Mouse (Mus musculus) cerebellum, adult 9-10 months (tissue): Measurements from ENCODE around the gene Bmp2k.
A peak's percentile ranks its signal among the peaks of the same experiment; 100 is the strongest.

ENCODE experiments used
- DNase-seq: peaks from one replicate; pipeline ENCODE4 v3.0.0; 2022

Gene Bmp2k

GRCm38 (mm10) chr5:96997310-96997801 lies at the start of gene Bmp2k:
Gene Bmp2k, plus strand, starts transcription at chr5:96997689.
- peak; percentile 82 for DNase-seq

DNA sequence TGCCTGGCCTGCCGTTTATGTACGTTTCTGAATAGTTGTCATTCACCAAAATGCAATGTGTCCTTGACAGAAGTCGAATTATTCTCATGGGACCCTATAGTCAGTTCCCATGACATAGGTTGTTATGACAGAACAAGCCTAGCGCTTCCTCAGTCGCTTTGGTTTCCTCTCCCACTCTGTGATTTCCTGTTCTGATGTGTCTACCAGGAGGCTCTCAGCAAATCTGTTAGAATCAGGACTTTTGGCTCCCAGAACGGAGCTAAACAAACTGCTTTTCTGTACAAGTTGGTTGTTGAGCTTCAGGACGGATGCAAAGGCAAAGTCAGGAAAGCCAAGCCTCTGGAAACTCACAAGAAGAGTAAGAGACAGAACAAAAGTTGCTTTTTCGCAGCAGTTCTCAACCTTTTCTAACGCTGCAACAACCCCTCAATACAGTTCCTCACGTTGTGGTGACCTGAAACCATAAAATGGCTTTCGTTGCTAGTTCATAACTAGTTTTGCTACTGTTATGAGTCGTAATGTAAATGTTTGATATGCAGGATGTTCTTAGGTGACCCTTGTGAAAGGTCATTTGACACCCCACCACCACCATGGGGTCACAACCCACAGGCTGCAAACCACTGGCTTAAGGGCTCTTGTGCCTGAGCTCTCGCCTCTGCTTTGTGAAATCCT lies 48.5 kb upstream of the Bmp2k start:
- DNase-seq: no peak

DNA sequence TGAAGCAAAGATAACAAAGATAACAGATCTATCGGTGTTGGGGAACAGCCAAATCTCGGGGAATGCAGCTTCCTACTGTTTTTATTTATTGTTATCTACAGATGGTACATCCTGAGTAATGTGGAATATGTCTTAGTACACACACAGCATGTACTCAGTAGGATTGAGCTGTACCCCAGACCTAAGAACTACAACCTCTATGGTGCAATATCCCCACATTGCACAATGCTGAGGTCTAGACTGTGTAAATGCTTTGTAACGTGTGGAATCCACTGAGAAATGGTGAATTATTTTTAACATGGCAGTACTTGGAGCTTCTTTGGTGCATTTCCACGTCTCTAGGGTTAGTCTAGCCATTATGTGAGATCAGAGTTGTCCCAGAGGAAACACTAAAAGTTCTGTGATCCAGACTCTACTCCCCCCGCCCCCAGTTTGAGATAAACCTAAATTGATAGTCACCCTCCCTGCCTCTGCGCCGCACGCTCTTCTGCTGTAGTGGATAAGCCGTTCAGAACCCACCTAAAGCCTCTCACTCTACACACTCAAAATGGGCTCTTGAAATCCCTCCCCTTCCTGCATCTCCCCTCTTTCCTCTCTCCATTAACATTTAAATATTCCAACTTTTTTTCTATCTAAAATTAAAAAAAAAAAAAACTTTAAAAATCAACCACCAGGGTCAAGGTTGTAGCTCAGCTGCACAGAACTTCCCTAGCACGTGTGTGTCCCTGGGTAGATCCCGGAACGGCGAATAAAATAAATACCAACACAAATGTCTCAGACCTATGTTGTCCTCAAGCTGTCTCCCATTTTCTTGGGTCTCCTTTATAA lies 47.4 kb upstream of the Bmp2k start:
- no peak for DNase-seq

DNA sequence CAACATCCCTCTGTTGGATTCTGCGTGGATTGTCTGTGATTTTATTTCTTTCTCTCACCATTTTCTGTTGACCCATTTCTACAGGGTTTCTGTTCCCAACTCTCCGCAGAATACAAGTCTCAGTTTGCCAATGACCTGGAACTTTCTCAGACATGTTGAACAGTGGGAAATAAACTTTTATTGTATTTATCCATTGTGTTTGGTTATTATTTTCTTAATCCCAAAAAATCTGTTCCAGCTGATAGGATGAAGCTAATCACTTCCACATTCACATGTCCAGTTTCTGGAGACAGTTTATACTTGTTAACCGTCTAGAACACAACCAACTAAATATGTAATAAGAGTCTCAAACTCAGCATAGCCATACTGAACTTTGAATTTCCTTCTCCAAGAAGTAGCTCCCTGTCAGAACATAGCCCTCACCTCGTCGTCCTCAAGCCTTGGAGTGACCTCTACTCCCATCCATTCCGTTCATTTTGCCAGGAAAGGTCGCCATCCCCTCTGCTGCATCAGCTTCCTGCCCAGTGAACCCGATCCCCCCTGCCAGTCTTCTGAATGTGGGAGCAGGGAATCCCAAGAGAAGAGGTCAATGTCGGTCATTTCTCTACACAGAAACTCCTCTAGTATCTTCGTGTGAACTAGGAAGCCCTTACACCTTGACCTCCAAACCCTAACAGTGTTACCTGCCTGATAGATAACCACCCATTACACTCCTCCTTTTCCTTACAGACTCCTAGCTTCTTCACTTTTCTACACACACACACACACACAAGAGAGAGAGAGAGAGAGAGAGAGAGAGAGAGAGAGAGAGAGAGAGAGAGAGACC lies 46.6 kb upstream of the Bmp2k start:
- no peak for DNase-seq

GRCm38 (mm10) chr5:96951493-96952105 lies 45.9 kb upstream of the Bmp2k start:
- no peak for DNase-seq

- no peak for DNase-seq
These were observed 43.4 kb upstream of the Bmp2k start for GRCm38 (mm10) chr5:96954040-96954439.

DNA sequence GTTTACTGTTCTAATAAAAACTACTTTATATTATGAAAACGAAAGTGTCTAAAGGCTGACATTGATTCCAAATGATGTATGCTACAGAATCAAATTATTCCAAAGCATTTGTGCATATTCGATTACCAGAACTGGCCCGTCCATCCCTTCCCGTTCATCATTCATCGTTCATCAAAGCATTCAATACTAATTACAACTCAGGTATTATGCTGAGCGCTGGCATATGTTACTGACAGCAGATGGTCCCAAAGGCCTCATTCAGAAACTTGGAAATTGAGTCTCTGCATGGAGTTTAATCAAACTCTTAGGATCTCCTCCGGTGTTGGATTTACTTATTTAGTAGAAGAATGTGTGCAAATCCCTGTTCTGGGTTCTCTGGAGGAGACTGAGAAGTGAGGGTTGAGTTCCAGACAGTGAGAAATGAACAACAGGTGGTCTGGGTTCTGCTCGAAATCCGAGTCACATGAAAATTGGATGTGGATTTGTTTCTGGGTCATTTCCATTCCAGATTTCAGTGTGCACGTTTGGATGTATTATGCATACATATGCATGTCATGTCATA lies 42.9 kb upstream of the Bmp2k start:
- no peak for DNase-seq

DNA sequence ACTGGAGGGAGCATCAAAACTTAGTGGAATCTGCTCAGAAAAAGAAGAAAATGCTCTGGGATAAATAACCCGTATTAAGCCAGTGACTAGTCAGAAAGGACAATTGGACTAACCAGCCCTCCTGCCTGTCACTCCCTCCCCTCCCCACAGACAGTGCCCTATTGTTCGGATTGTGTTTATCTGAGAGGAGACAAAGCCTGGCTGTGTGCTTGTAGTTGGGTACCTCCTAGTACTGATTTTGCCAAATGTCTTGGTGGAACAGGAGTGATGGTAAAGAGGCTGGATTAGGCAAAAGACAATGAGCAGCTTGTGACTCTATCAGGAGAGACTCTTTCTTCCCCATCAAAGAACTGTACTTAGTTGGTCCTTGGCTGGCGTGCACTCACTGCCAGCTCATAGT lies 40.6 kb upstream of the Bmp2k start:
- peak; percentile 11 for DNase-seq

GRCm38 (mm10) chr5:96961122-96961521 lies 36.4 kb upstream of the Bmp2k start:
- no peak for DNase-seq

- DNase-seq: no peak
These were observed 35.6 kb upstream of the Bmp2k start for GRCm38 (mm10) chr5:96961852-96962251.

- DNase-seq: no peak
These were observed 35.1 kb upstream of the Bmp2k start for GRCm38 (mm10) chr5:96962252-96962933.

DNA sequence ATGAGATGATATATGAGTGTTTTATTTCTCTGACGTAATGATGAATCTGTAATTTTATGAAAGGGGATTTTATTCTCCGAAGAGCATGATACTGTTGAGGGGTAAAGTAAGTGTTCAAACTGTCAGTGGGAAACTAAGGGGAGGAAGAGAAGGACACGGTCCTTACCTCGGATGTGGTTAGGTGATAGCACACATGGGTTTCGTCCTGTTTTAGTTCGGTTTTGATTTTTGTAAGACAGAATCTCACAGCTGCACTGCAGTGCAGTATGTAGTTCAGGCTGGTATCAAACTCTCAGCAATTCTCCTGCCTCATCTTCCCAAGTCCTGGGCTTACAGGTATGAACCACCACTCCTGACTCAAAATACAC lies 34.6 kb upstream of the Bmp2k start:
- DNase-seq: no peak

GRCm38 (mm10) chr5:96964062-96965028 lies 33.1 kb upstream of the Bmp2k start:
- peak; percentile 5 for DNase-seq

GRCm38 (mm10) chr5:96965029-96965403 lies 32.5 kb upstream of the Bmp2k start:
- no peak for DNase-seq

GRCm38 (mm10) chr5:96965503-96965902 lies 32.0 kb upstream of the Bmp2k start:
- DNase-seq: no peak

DNA sequence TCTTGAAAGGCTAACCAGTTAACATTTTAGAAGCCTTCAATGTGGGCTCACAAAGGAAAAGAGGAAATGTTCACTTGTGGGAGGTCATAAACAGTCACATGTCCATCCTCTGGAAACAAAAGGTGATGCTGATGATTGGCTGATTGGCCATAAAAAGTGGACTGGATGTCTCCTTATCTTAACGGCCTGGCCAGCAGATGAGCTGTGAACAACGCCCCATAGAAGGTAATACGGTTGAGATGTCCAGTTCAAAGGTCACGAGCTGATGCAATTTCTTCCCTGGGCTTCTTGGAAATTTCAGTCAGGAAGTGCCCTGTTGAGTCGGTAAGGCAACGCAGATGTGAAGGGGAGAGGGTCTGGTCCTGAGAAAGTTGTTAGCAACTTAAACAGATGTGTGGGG lies 28.9 kb upstream of the Bmp2k start:
- DNase-seq: no peak

DNA sequence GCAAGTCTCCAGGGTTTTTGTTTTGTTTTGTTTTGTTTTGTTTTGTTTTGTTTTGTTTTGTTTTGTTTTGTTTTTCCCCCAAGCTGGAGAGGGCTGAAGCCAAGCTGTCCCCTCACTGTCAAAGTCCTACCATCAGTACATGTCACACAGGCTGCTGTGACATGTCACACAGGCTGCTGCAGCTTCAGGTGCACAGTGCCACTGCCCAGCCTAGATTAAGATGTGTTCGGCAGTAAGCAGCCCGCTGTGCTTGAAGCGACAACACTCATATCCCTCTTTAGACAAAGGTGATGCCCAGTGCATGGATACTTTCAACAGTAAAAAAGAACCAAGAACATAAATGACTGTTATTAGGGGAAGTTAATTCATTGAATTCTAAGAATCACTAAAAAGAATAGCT lies 28.5 kb upstream of the Bmp2k start:
- no peak for DNase-seq

DNA sequence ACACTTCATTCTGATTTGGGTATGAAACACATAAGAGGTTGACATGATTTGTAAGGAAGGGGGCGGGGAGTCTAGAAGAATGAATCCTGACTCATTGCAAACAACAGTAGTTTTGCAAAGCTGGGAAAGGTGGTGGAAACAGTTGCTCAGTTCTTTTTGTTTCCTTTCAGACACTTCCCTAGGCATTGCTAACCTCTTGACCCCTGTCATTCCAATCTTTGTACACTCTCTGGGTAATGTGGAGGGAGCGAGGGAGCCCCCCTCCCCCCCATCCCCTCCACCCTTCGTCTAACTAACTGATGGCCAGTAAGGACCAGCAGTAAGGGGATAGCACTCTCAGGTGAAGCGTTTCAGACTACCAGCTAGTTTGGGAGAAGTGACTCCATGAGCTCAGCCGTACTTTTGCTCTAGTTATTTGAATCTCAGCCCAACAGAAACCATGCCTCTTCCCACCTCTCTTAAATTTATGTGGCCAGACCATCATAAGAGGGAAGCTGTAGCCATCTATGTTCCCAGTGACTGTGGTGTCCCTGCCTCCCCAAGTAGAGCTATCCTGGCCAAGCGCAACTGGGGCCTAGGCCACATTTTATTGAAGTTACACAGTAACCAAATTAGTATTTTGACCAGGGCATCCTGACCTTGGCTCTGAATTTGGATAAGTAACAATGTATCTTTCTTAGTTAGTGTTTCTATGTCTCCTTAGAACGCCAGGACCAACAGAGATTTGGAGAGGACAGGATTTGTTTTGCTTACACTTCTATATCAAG lies 27.6 kb upstream of the Bmp2k start:
- no peak for DNase-seq

DNA sequence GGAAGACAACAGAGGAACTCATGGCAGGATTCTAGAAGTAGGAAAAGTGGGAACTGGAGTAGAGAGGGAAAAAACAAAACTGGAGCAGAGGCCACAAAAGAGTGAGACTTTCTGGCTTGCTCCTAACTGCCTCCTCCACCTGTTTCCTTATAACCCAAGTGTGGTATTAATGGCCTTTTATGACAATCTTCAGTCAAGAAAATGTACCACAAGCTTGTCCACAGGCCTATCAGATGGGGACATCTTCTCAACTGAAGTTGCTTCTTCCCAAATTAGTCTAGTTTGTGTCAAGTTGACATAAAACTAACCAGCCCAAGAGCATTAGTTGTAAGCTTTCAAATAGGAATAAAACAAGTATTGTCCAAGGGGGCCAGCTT lies 27.0 kb upstream of the Bmp2k start:
- DNase-seq: no peak

- DNase-seq: no peak
These were observed 24.9 kb upstream of the Bmp2k start for GRCm38 (mm10) chr5:96972474-96973130.
